Mouse (Mus musculus) induced T-regulatory cell, adult 2 months (primary cell): ENCODE data around the gene Mapk8ip1.

Source experiments
- DNase-seq: peaks from one replicate; pipeline ENCODE4 v3.0.0-alpha.2; 2012; ENCODE audit warnings: low read depth

Mapk8ip1 gene

DNA sequence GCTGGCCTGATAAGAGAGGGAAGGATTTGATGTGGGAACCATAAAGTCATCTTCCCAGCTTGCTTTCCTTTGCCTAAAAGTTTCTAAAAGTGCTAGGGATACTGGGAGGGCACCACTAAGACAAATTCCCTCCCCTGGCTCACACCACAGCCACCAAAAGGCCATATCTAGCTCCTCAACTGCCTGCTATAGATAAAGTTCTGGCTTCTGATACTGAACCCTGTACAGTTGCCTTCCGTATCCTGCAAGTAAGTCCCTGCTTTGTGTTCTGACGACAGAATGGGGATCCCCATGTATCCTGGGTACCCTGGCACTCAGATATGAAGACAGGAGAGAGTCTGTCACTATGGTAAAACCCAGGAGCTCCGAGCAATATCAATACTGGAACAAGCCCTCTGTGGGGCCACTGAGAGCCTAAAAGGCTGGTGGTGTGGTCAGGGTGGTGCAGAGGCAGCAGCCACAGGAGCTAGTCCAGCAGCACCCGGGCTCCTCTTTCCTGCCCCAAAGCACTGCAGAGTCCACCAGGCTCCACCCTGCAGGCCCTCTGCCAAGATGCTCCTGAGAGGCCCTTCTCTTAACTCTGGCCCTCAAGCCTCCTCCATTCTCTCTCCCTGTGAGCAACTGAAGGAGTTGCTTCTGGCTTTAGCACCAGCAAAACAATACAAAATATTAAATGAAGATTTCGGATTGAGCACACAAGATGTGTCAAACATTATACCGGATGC is 10.7 kb downstream of the Mapk8ip1 start:
- DNase-seq = no peak

DNA sequence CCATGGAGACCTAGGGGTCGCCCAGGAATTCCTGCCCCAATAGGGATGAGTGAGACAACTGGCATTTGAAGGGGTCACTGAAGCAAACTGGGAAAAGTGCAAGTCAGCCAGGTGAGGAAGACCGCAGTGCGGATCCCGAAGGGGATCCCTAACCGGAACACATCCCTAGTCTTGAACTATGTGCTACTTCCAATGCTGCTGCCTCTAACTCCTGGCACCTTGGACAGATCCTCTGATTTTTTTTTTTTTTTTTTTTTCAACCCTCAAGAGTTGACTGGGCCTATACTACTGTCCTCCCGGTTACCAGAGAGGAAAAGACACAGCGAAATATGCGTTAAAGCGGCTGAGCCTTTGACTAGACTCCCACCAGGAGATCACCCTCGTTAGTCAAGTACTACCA is 11.4 kb downstream of the Mapk8ip1 start:
- DNase-seq = no peak

GRCm38 (mm10) chr2:92388891-92389641 is 12.0 kb downstream of the Mapk8ip1 start:
- peak; percentile 78 for DNase-seq

DNA sequence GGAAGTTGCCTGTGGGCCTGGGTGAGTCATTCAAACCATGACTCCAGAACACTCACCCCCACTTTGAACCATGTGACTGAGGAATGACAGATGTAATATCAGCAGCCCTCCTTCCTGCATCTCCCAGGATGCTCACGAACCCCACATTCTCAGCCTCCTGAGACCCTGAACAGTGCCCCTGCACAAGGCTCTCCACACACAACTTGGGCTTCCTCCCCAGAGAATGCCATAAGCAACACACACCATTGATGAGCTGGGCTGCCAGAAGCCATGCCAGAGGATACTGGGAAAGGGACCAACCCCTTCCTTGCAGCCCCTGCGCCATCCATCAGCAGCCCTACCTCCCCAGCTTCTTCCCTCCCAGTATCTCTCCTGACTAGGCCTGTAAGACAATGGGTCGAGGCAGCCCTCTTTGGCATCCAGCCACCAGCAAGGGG is 13.0 kb downstream of the Mapk8ip1 start:
- no peak for DNase-seq

GRCm38 (mm10) chr2:92387646-92388045 is 13.4 kb downstream of the Mapk8ip1 start:
- no peak for DNase-seq

DNA sequence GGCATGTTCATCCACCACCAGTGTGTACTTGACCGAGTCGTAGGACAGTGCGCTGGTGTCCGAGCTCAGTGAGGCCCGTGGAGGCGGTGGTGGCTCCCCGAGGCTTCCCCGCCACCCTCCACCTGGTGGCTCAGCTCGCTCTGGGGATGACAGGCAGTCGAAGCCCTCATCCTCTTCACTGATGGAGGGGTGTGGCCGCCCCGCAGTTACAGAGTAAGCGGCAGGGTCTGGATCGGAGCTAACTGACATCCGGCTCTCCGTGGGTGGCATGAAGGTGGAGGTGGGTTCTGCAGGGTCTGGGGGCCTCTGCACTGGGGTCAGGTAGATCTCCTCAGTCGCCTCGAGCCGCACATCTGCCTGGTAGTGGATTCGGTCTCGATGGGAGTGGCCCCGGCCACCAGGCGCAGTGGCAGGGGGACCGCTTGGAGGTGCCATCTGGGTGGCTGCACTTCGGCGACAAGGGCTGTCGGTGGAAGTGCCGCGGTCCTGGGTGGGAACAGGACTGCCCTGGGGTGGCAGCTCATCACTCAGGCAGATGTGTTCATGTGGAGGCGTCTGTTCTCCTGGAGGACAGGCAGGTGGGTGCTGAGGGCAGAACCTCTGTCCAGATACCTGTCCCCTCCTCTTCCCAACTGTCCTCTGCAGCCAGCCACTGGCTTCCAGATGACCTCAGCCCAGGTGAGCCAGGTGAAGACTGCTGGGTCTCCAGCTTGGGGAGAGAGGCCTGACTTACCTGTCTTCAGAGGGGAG is 14.1 kb downstream of the Mapk8ip1 start:
- DNase-seq = no peak

GRCm38 (mm10) chr2:92385113-92386051 is 15.7 kb downstream of the Mapk8ip1 start:
- DNase-seq = no peak

DNA sequence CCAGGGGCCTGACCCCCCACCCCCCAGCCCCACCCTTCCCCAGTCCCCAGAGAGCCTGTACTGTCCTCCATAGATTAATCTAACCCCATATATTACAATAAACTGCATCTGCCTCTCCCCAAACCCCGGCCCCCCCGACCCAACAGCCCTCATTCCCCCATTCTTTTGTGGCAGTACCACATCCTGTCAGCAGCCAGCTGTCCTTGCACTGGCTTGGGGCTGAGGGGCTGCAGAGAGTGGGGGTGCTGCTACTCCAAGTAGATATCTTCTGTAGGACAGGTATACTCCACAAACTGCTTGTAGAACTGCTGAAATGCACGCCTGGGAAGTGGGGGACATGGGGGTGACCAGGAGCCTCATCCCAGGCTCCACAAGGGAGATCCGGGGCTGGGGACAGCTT is 17.0 kb downstream of the Mapk8ip1 start:
- no peak for DNase-seq

DNA sequence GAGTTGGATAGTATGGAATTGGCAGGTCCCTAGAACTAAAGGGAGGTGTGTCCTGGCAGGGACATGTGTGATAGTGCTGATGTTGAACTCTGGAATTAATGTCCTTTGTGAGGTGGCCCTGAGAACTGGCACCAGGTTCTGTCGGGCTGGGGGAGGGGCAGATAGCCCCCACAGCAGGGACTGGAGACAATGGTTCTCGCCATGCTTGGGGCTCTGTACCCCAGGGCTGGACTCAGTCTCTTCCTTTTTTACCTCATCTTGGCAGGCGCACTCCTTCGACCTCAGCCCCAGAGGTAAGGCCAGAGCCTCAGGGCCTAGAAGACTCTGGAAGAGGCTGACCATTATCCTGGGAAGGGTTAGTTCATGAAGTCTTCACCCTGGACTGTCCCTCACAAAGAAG is 18.3 kb downstream of the Mapk8ip1 start:
- no peak for DNase-seq

DNA sequence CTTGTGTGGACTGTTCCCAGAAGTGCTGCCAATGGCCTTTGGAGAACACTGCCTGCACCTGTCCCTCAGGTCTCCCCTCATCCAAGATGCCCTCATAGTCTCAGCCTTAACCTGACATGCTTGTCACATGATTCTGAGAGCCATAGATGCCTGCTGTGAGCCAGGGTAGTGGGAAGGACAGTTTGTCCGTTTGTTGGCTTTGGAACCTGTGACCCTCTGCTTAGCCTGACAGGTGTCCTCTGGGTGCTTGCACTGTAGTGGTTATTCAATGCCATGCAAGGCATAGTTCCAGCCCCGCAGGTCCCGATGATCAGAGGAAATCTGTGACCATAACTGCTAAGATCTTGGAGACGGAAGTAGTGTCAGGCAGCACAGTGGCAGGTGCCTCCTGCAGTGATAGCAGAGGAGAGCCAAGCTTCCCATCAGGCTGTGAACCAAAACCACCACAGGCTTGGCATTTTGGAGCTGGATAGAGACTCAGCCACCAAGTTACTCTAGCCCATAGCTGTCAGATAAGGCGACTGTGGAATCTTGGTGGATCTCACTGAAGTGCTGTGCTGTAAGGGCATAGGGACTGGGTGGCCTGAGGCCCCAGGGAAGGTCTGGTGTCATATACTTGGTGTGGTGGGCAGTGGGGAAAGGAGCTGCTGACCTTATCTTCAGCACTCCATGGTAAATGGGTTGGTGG is 19.0 kb downstream of the Mapk8ip1 start, which contains the start of gene 1700029I15Rik:
Gene 1700029I15Rik (plus strand): TSS at position 638 of the 688 bp plus-strand sequence.
- DNase-seq = no peak

GRCm38 (mm10) chr2:92381161-92381560 is 19.9 kb downstream of the Mapk8ip1 start:
- no peak for DNase-seq

GRCm38 (mm10) chr2:92380495-92381050 is 20.5 kb downstream of the Mapk8ip1 start:
- peak; percentile 44 for DNase-seq

GRCm38 (mm10) chr2:92379783-92380494 is 21.1 kb downstream of the Mapk8ip1 start:
- peak; percentile 89 for DNase-seq

DNA sequence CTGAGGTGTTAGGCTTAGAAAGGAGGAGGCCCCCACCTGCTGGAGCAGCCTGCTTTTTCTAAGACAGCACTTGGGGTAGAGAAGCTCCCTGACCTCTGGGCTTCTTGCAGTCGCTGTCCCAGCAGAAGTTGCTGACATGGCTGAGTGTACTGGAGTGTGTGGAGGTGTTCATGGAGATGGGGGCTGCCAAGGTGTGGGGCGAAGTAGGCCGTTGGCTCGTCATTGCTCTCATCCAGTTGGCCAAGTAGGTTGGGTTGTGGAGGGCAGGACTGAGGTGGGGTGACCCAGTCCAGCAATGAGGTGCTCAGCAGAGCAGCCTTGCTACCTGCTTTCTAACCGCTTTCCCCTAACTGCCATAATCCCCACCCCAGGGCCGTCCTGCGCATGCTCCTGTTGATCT is 23.7 kb downstream of the Mapk8ip1 start:
- no peak for DNase-seq

- DNase-seq = peak; percentile 52
These were observed 24.8 kb downstream of the Mapk8ip1 start for GRCm38 (mm10) chr2:92376300-92376699.

DNA sequence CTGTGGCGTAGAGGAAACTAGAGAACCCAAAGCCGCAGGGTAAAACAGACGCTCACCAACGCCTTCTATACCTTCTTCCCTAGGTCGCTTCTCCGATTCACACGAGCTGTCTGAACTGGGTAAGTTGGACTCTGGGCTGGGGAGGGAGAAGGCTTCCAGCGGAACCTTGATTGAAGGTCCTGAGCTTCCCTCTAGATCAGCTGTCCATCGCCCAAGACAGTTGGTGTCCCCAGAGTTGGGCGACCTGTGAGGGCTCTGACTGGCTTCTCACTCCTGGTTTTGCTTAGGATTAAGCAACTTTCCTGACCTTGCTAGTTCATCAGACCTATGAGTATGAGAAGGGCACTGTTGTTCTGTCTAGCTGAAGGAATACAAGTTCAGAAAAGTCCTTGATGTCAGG is 25.3 kb downstream of the Mapk8ip1 start:
- no peak for DNase-seq

- DNase-seq = peak; percentile 97
These were observed 25.9 kb downstream of the Mapk8ip1 start for GRCm38 (mm10) chr2:92375099-92375623.

DNA sequence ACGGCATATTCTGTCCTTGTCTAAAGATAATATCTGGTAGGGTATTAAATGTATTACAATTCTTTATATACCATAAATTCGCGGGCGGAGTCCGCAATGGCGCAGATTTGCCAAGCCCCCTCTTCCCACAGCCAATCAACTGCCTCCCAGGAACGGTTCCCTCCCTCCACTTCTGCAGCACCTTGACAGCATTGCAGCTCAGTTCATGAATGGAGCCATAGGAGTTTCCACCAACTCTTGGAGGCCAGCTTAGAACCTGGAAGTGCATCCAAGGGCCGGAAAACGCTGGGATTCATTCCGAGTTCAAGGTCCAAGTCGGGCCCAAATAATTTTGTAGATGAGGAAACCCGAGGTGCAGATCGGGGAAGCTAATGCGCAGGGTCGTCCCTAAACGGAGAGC is 26.5 kb downstream of the Mapk8ip1 start, which contains the start of the genes Pex16 and Large2:
Gene Pex16 (plus strand): TSS at position 163 of the 400 bp plus-strand sequence.
Gene Large2 (minus strand): TSS at position 356 of the 400 bp plus-strand sequence.
- peak; percentile 77 for DNase-seq

DNA sequence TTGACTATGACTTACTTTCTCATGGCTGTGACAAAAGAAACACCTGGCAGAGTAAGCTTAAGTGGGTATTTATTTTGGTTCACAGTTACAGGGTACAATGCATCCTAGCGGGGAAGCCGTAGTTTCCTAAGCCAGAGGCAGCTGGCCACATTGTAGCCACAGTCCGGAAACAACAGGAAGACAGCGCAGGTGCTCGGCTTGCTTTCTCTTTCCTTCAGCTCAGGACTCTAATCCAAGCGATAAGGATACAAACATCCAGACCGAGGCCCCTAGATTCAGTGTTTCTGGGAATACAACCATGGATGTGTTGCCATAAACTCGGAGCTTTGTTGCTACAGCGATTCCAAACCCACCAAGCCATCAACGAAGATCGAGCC is 27.6 kb downstream of the Mapk8ip1 start:
- no peak for DNase-seq
